Mouse (Mus musculus): ENCODE measurements around the gene Bpifb9a. TPM values are rescaled to one million over a fixed set of nuclear protein-coding genes. Genes with fewer than 3 reads are reported as not detected.
"Not testable (repeated sequence)": the region's sequence is repeated elsewhere in the genome, so short reads cannot be mapped to it uniquely, and the experiment has no call there.

Gene Bpifb9a
- polyA plus RNA-seq, 1 experiment from 2014 or later = not detected

DNA sequence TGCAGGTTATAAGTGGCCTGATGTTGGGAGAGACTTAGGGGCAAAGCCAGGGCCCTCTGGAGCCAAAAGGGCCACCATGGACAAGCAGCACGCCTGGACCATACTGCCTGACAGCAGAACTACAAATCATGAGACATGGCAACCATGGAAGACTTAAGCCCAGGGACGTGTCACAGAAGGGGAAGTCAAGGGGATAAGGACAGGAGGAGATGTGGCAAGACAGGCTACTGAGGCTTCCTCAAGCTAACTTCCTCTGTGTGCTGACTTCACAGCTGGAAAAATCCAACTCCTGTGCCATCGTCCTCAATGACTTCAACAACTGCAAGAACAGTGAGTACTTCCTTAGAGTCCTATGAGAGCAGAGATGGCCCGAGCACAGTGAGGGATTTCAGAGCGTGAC lies 56.1 kb downstream of the Bpifb9a start:
- not testable (repeated sequence) for H3K9me3 ChIP-seq (replicated peaks); H3K4me2 ChIP-seq; H3K27me3 ChIP-seq (replicated peaks); H3K9ac ChIP-seq; H3K4me1 ChIP-seq; H3K4me3 ChIP-seq; H3K36me3 ChIP-seq; ATAC-seq; H3K27ac ChIP-seq
- 34% methylated on average over 5 of the region's 5 CpGs for WGBS (ENCODE audit: insufficient replicate concordance)

Other genes with a start within 250 kb of the Bpifb9a start
- not detected in 2 replicates for gene Bpifa2, start 249.6 kb upstream of the Bpifb9a start, polyA plus RNA-seq (2016; fragmentation: Nextera tagmentation; extraction: Ambion mirVana)
- gene Bpifa3, start 127.5 kb upstream of the Bpifb9a start, polyA plus RNA-seq (2016; fragmentation: Nextera tagmentation; extraction: Ambion mirVana) = not detected in 2 replicates
- 0.11 and 0.16 TPM in 2 replicates for gene Bpifa1, start 115.0 kb upstream of the Bpifb9a start, polyA plus RNA-seq (2016; fragmentation: Nextera tagmentation; extraction: Ambion mirVana)
- 0.24 TPM in 1 of 2 replicates, not detected in the other for gene Bpifa5, start 95.2 kb upstream of the Bpifb9a start, polyA plus RNA-seq (2016; fragmentation: Nextera tagmentation; extraction: Ambion mirVana)
- gene Bpifb1, start 67.0 kb upstream of the Bpifb9a start, polyA plus RNA-seq (2016; fragmentation: Nextera tagmentation; extraction: Ambion mirVana) = 0.13 and 0.23 TPM in 2 replicates
- gene Bpifb5, start 34.1 kb upstream of the Bpifb9a start, polyA plus RNA-seq (2016; fragmentation: Nextera tagmentation; extraction: Ambion mirVana) = not detected in 2 replicates
- not detected in 2 replicates for gene Bpifb9b, start 49.4 kb downstream of the Bpifb9a start, polyA plus RNA-seq (2016; fragmentation: Nextera tagmentation; extraction: Ambion mirVana)
- gene Cdk5rap1, start 115.2 kb downstream of the Bpifb9a start, polyA plus RNA-seq (2016; fragmentation: Nextera tagmentation; extraction: Ambion mirVana) = 16.6 and 16.8 TPM in 2 replicates
- 1.5 and 1.6 TPM in 2 replicates for gene Snta1, start 150.2 kb downstream of the Bpifb9a start, polyA plus RNA-seq (2016; fragmentation: Nextera tagmentation; extraction: Ambion mirVana)
- gene Cbfa2t2, start 178.6 kb downstream of the Bpifb9a start, polyA plus RNA-seq (2016; fragmentation: Nextera tagmentation; extraction: Ambion mirVana) = 13.8 and 15.1 TPM in 2 replicates